Mouse (Mus musculus): ENCODE measurements at regions not wholly inside any gene's neighbourhood (a gene's known extent, or its start where the extent isn't known, plus 50 kb on each side); places are given as distances from the start of the nearest gene placed in this dataset.

- no peaks in the 10 kb centered on the region for H3K36me3 ChIP-seq (ENCODE audit: insufficient read depth, low read length)
- WGBS, result 77% methylated on average over 5 of the region's 5 CpGs
- no peaks in the 10 kb centered on the region for H3K4me1 ChIP-seq (replicated peaks; ENCODE audit: insufficient read depth, low read length)
- H3K4me2 ChIP-seq (ENCODE audit: low read length), result no peak overlapping the region
- no peak for TF ChIP-seq CTCF (IDR thresholded peaks at IDR 0.05; ENCODE audit: low read depth)
- no peaks in the 10 kb centered on the region for H3K9me3 ChIP-seq (replicated peaks; ENCODE audit: low read length)
- ATAC-seq (replicated peaks; ENCODE audit: low FRiP score, low read depth) (no peak), DNase-seq (ENCODE audit: low spot score) (no peak)
- no peak overlapping the region for H3K27ac ChIP-seq
- H3K27me3 ChIP-seq (ENCODE audit: insufficient read depth, low read length), result no peaks in the 10 kb centered on the region
- H3K4me3 ChIP-seq (replicated peaks; ENCODE audit: low read depth, low read length), result no peak overlapping the region
- H3K9ac ChIP-seq (ENCODE audit: low read depth, low read length), result no peak overlapping the region
Measured at GRCm38 (mm10) chr16:92972681-92973080, 146.7 kb upstream of the Runx1 start.

GRCm38 (mm10) chr16:92971956-92972355 is 146.0 kb upstream of the Runx1 start:
- no peaks in the 10 kb centered on the region for H3K9me3 ChIP-seq (replicated peaks; ENCODE audit: low read length)
- ATAC-seq (replicated peaks; ENCODE audit: low FRiP score, low read depth), result no peak
- H3K27me3 ChIP-seq (ENCODE audit: insufficient read depth, low read length), result no peaks in the 10 kb centered on the region
- no peak overlapping the region for H3K27ac ChIP-seq
- no peak overlapping the region for H3K4me3 ChIP-seq (replicated peaks; ENCODE audit: low read depth, low read length)
- H3K36me3 ChIP-seq (ENCODE audit: insufficient read depth, low read length), result no peaks in the 10 kb centered on the region
- H3K4me2 ChIP-seq (ENCODE audit: low read length), result no peak overlapping the region
- no peak for TF ChIP-seq CTCF (IDR thresholded peaks at IDR 0.05; ENCODE audit: low read depth)
- no peak overlapping the region for H3K9ac ChIP-seq (ENCODE audit: low read depth, low read length)
- no peaks in the 10 kb centered on the region for H3K4me1 ChIP-seq (replicated peaks; ENCODE audit: insufficient read depth, low read length)
- 91% methylated on average over 3 of the region's 3 CpGs for WGBS
- DNase-seq (ENCODE audit: low spot score), result no peak

- Histone ChIP-seq H3K4me1 (replicated peaks; ENCODE audit: insufficient read depth, low read length) (no peaks in the 10 kb centered on the region), H3K27ac (no peak overlapping the region)
Measured at GRCm38 (mm10) chr16:92970587-92970986, 144.6 kb upstream of the Runx1 start.

GRCm38 (mm10) chr16:92969036-92969435 is 143.1 kb upstream of the Runx1 start:
- Histone ChIP-seq H3K9me3 (replicated peaks; ENCODE audit: low read length) (no peaks in the 10 kb centered on the region), H3K9ac (ENCODE audit: low read depth, low read length) (no peak overlapping the region), H3K4me1 (replicated peaks; ENCODE audit: insufficient read depth, low read length) (no peaks in the 10 kb centered on the region), H3K27me3 (ENCODE audit: insufficient read depth, low read length) (no peaks in the 10 kb centered on the region), H3K36me3 (ENCODE audit: insufficient read depth, low read length) (no peaks in the 10 kb centered on the region), H3K27ac (no peak overlapping the region), H3K4me3 (replicated peaks; ENCODE audit: low read depth, low read length) (no peak overlapping the region), H3K4me2 (ENCODE audit: low read length) (no peak overlapping the region)
- WGBS, result 81% methylated on average over 5 of the region's 5 CpGs
- TF ChIP-seq CTCF (IDR thresholded peaks at IDR 0.05; ENCODE audit: low read depth), result no peak
- no peak for ATAC-seq (replicated peaks; ENCODE audit: low FRiP score, low read depth)
- no peak for DNase-seq (ENCODE audit: low spot score)

More at GRCm38 (mm10) chr16:92970587-92970986, 144.6 kb upstream of the Runx1 start:
- ATAC-seq (replicated peaks; ENCODE audit: low FRiP score, low read depth), result no peak
- Histone ChIP-seq H3K9ac (ENCODE audit: low read depth, low read length) (no peak overlapping the region), H3K36me3 (ENCODE audit: insufficient read depth, low read length) (no peaks in the 10 kb centered on the region), H3K4me3 (replicated peaks; ENCODE audit: low read depth, low read length) (no peak overlapping the region), H3K4me2 (ENCODE audit: low read length) (no peak overlapping the region), H3K27me3 (ENCODE audit: insufficient read depth, low read length) (no peaks in the 10 kb centered on the region), H3K9me3 (replicated peaks; ENCODE audit: low read length) (no peaks in the 10 kb centered on the region)
- no peak for TF ChIP-seq CTCF (IDR thresholded peaks at IDR 0.05; ENCODE audit: low read depth)
- 79% methylated on average over 2 of the region's 2 CpGs for WGBS
- no peak for DNase-seq (ENCODE audit: low spot score)

- Histone ChIP-seq H3K27ac (no peak overlapping the region), H3K4me2 (ENCODE audit: low read length) (no peak overlapping the region), H3K27me3 (ENCODE audit: insufficient read depth, low read length) (no peaks in the 10 kb centered on the region), H3K4me1 (replicated peaks; ENCODE audit: insufficient read depth, low read length) (no peaks in the 10 kb centered on the region), H3K9me3 (replicated peaks; ENCODE audit: low read length) (no peaks in the 10 kb centered on the region), H3K4me3 (replicated peaks; ENCODE audit: low read depth, low read length) (no peak overlapping the region), H3K9ac (ENCODE audit: low read depth, low read length) (no peak overlapping the region), H3K36me3 (ENCODE audit: insufficient read depth, low read length) (no peaks in the 10 kb centered on the region)
- WGBS, result 93% methylated on average over 10 of the region's 10 CpGs
- DNase-seq (ENCODE audit: low spot score) (no peak), ATAC-seq (replicated peaks; ENCODE audit: low FRiP score, low read depth) (no peak)
- TF ChIP-seq CTCF (IDR thresholded peaks at IDR 0.05; ENCODE audit: low read depth), result no peak
Measured at GRCm38 (mm10) chr16:92966069-92966866, 140.3 kb upstream of the Runx1 start.

- no peak for DNase-seq (ENCODE audit: low spot score)
- TF ChIP-seq CTCF (IDR thresholded peaks at IDR 0.05; ENCODE audit: low read depth), result no peak
- no peaks in the 10 kb centered on the region for H3K4me1 ChIP-seq (replicated peaks; ENCODE audit: insufficient read depth, low read length)
- no peak overlapping the region for H3K27ac ChIP-seq
- H3K4me2 ChIP-seq (ENCODE audit: low read length), result no peak overlapping the region
- H3K9me3 ChIP-seq (replicated peaks; ENCODE audit: low read length), result no peaks in the 10 kb centered on the region
- WGBS, result 75% methylated on average over 3 of the region's 3 CpGs
- H3K36me3 ChIP-seq (ENCODE audit: insufficient read depth, low read length), result no peaks in the 10 kb centered on the region
- no peaks in the 10 kb centered on the region for H3K27me3 ChIP-seq (ENCODE audit: insufficient read depth, low read length)
- no peak for ATAC-seq (replicated peaks; ENCODE audit: low FRiP score, low read depth)
- H3K9ac ChIP-seq (ENCODE audit: low read depth, low read length), result no peak overlapping the region
- no peak overlapping the region for H3K4me3 ChIP-seq (replicated peaks; ENCODE audit: low read depth, low read length)
Measured at GRCm38 (mm10) chr16:92965651-92966050, 139.7 kb upstream of the Runx1 start.

Measured in kidney, postnatal 0 days (tissue).